Mouse (Mus musculus): ENCODE results near the gene Tedc1.
"Not testable (repeated sequence)": the region's sequence is repeated elsewhere in the genome, so short reads cannot be mapped to it uniquely, and the experiment has no call there.

Gene Tedc1

GRCm38 (mm10) chr12:113154747-113155075 is 1.5 kb upstream of the Tedc1 start:
- DNase-seq = no peak

GRCm38 (mm10) chr12:113155076-113155771 is 997 bp upstream of the Tedc1 start:
- peak; percentile 78 for DNase-seq

- no peak for DNase-seq
Observed at GRCm38 (mm10) chr12:113156540-113156929, 314 bp downstream of the Tedc1 start.

- peak; percentile 47 for DNase-seq
Observed at GRCm38 (mm10) chr12:113157002-113157401, 781 bp downstream of the Tedc1 start.

- no peak for DNase-seq
Observed at GRCm38 (mm10) chr12:113157521-113157920, 1.3 kb downstream of the Tedc1 start.

GRCm38 (mm10) chr12:113157971-113158370 is 1.8 kb downstream of the Tedc1 start:
- DNase-seq = no peak

GRCm38 (mm10) chr12:113163561-113164006 is 7.4 kb downstream of the Tedc1 start:
- DNase-seq = no peak

- no peak for DNase-seq
Observed at GRCm38 (mm10) chr12:113168031-113168536, 11.9 kb downstream of the Tedc1 start.

- DNase-seq = no peak
Observed at GRCm38 (mm10) chr12:113176960-113177725, 20.9 kb downstream of the Tedc1 start.

GRCm38 (mm10) chr12:113181020-113181419 is 24.8 kb downstream of the Tedc1 start:
- no peak for DNase-seq

GRCm38 (mm10) chr12:113184945-113185344 is 28.7 kb downstream of the Tedc1 start:
- no peak for DNase-seq

- DNase-seq = peak; percentile 46
Observed at GRCm38 (mm10) chr12:113185442-113186291, 29.4 kb downstream of the Tedc1 start, which contains the start of gene Tmem121. TSS of gene Tmem121 (plus strand) at chr12:113185930.

- DNase-seq = no peak
Observed at GRCm38 (mm10) chr12:113186326-113187010, 30.2 kb downstream of the Tedc1 start.

GRCm38 (mm10) chr12:113187011-113187375 is 30.8 kb downstream of the Tedc1 start:
- DNase-seq = no peak

GRCm38 (mm10) chr12:113187584-113188295 is 31.5 kb downstream of the Tedc1 start:
- peak; percentile 86 for DNase-seq

- DNase-seq = no peak
Observed at GRCm38 (mm10) chr12:113188349-113189055, 32.3 kb downstream of the Tedc1 start.

- no peak for DNase-seq
Observed at GRCm38 (mm10) chr12:113193423-113193822, 37.2 kb downstream of the Tedc1 start.

GRCm38 (mm10) chr12:113199132-113199531 is 42.9 kb downstream of the Tedc1 start:
- not testable (repeated sequence) for DNase-seq

GRCm38 (mm10) chr12:113201301-113201700 is 45.1 kb downstream of the Tedc1 start:
- no peak for DNase-seq

GRCm38 (mm10) chr12:113202008-113202407 is 45.8 kb downstream of the Tedc1 start:
- DNase-seq = no peak

- DNase-seq = no peak
Observed at GRCm38 (mm10) chr12:113203522-113203921, 47.3 kb downstream of the Tedc1 start.

Measured in kidney, postnatal 10 days (tissue).